Mouse (Mus musculus) telencephalon, adult 2 months (tissue): ENCODE measurements at regions not wholly inside any gene's neighbourhood (a gene's known extent, or its start where the extent isn't known, plus 50 kb on each side); places are given as distances from the start of the nearest gene placed in this dataset.
A peak's percentile ranks its signal among the peaks of the same experiment; 100 is the strongest.

ENCODE experiments used
- DNase-seq: peaks from one replicate; pipeline ENCODE4 v3.0.0-alpha.2; 2011; ENCODE audit warnings: low read depth, low spot score

DNA sequence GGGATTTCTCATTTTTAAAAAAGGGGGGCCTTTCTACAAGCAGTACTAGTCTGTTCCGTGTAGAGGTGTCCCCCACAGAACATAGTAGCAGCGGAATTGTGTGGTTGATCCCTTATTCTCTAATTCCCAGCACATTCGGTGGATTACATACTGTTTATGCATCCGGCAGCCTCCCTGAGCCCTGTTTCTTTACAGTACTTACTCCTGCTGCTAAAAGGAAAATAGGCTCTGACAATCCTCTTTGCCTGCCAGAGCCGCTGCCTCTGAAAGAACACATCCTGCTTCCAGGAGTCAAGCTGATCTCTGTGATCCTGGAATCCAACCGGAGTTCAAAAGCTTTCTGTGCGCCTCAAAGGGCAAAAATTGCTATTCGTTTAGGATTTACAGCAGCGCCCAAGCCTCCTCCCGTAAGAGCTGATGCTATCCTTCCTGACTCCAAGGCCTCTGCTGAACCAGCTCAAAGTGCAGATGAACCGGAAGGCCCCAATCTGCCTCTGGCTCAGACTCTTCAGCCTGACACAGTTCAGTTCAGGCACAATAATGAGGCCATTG, 936.6 kb downstream of the Ndufa4 start:
- DNase-seq, result peak; percentile 57

DNA sequence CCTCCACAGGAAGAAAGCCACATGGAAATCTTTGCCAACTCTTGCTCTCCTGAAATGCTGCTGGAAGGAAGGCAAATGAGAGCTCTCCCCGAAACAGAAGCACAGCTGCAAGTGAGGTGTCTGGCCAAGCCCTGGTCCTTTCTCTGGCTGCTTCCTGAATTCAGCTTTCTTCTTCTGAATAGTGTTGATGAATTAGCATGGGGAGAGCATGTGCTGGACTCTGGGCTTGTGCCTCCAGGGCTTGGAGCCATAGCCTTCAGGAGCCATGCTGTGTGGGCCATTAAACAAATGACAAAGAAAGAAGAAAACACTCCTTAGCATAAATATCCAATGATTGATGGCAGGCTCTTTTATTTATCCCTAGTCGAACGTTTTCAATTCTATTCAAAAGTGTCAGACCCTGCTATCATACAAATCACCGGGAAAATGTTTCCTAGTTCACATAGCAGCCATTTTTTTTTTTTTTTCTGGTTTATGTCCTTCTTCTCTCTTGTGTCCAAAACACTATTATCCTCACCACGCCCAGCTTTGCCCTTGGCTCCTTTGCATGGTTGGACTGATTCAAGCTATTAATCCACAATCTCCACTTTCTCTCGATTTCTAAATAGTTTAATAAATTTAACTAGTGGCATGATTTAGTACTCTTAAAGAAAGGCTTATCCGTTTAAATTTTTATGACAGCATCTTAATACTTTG, 937.3 kb downstream of the Ndufa4 start:
- peak; percentile 26 for DNase-seq

DNA sequence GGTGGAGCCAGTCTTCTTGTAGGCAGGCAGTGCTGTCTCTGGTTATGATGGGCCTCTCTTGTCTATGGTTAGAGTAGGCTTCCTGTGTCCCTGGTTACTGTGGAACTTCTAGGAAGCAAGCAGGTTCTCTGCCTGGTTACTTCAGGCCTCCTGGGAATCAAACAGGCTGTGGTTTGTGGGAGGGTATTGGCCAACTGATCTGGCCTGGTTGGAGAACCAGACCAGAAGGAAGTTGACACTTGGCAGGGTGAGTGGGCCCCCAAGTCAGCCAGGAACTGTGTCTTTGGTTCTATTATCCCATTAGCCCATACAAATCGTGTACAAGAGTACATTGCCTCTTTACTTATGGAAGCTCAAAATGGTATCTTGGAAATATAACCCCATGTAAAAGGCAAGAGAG, 963.8 kb downstream of the Ndufa4 start:
- DNase-seq, result no peak

DNA sequence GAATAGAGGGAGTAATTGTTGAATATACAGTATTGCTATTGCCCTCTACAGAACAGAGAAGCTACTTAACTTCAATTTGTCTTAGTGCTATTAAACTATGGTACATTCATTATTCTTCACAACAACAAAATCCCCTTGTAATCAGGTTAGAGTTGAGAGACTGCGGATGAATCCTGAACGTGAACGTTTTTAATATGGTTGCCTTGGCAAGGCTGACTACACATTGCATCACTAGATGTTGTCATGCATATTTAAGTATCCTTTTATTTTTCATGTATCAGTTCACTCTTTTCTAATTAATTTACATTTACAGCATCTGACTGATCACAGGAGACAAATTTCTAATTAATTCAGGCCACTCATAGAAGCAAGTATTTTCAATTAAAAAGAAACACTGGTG, 965.8 kb downstream of the Ndufa4 start:
- DNase-seq, result no peak
